Mouse (Mus musculus) liver, embryonic 14.5 days (tissue): ENCODE results near the gene Amigo2.

Source experiments
- CTCF ChIP-seq: IDR thresholded peaks from 2 replicates; pipeline ENCODE4 v1.5.1; 2016; ENCODE audit warnings: antibody characterized with exemption, low read depth, control low read depth
- EP300 ChIP-seq: IDR thresholded peaks from 2 replicates; pipeline ENCODE4 v1.6.1; 2016; ENCODE audit warnings: antibody characterized with exemption, low read depth

GRCm38 (mm10) chr15:97245392-97245791 is 1.7 kb downstream of the Amigo2 start:
- TF ChIP-seq CTCF (no peak), EP300 (peak; percentile 56)
